Mouse (Mus musculus) CH12F3 (cell line): ENCODE data around the gene Rab2b.
"Not testable (repeated sequence)": the region's sequence is repeated elsewhere in the genome, so short reads cannot be mapped to it uniquely, and the experiment has no call there.

ENCODE experiments used
- in situ Hi-C: fragments of 300-500 bp; cut with MboI; formaldehyde crosslinking; loops from 2 replicates; pipeline ENCODE4 v1.14.3; 2020; ENCODE audit warnings: low sequenced_read_pairs

Rab2b gene

GRCm38 (mm10) chr14:52278932-52279746 is at the start of gene Rab2b, which contains the start of gene Tox4:
Rab2b (minus strand) TSS chr14:52279545.
Tox4 (plus strand) TSS chr14:52279146.
- in situ Hi-C loops: no loop called here

- in situ Hi-C loops: loop anchor here (10.0 kb wide), 1 partner anchor 203 kb away; no protein-coding TSS in a partner anchor
Measured at GRCm38 (mm10) chr14:52327910-52328812, 48.8 kb upstream of the Rab2b start, which contains the start of gene Sall2. Sall2 (minus strand) TSS chr14:52328762.

- in situ Hi-C loops: loop anchor here (10.0 kb wide), 1 partner anchor 203 kb away; no protein-coding TSS in a partner anchor
Measured at GRCm38 (mm10) chr14:52327375-52327901, 48.1 kb upstream of the Rab2b start.

GRCm38 (mm10) chr14:52325890-52326289 is 46.5 kb upstream of the Rab2b start:
- in situ Hi-C loops: loop anchor here (10.0 kb wide), 1 partner anchor 201 kb away; no protein-coding TSS in a partner anchor

GRCm38 (mm10) chr14:52319361-52319760 is 40.0 kb upstream of the Rab2b start:
- in situ Hi-C loops: no loop called here

GRCm38 (mm10) chr14:52316441-52317225 is 37.3 kb upstream of the Rab2b start:
- in situ Hi-C loops: no loop called here

GRCm38 (mm10) chr14:52315792-52316440 is 36.6 kb upstream of the Rab2b start:
- in situ Hi-C loops: no loop called here

- in situ Hi-C loops: no loop called here
Measured at GRCm38 (mm10) chr14:52315283-52315780, 36.0 kb upstream of the Rab2b start.

- in situ Hi-C loops: no loop called here
Measured at GRCm38 (mm10) chr14:52314808-52315150, 35.4 kb upstream of the Rab2b start.

- in situ Hi-C loops: no loop called here
Measured at GRCm38 (mm10) chr14:52313931-52314807, 34.8 kb upstream of the Rab2b start.

- in situ Hi-C loops: no loop called here
Measured at GRCm38 (mm10) chr14:52310906-52311305, 31.6 kb upstream of the Rab2b start.

GRCm38 (mm10) chr14:52310343-52310742 is 31.0 kb upstream of the Rab2b start:
- in situ Hi-C loops: not testable (repeated sequence)

- in situ Hi-C loops: no loop called here
Measured at GRCm38 (mm10) chr14:52306100-52306499, 26.8 kb upstream of the Rab2b start.

GRCm38 (mm10) chr14:52304644-52305271 is 25.4 kb upstream of the Rab2b start, which contains the start of gene Mettl3:
Mettl3 (minus strand) TSS chr14:52305128.
- in situ Hi-C loops: no loop called here

- in situ Hi-C loops: not testable (repeated sequence)
Measured at GRCm38 (mm10) chr14:52303517-52303916, 24.2 kb upstream of the Rab2b start.

- in situ Hi-C loops: no loop called here
Measured at GRCm38 (mm10) chr14:52295558-52296264, 16.4 kb upstream of the Rab2b start.

- in situ Hi-C loops: no loop called here
Measured at GRCm38 (mm10) chr14:52284191-52284590, 4.8 kb upstream of the Rab2b start.

- in situ Hi-C loops: no loop called here
Measured at GRCm38 (mm10) chr14:52283629-52284028, 4.3 kb upstream of the Rab2b start.
